Mouse (Mus musculus) olfactory bulb, adult 2 months (tissue): ENCODE results near the gene Gdf7.

ENCODE experiments used
- CTCF ChIP-seq: fragments of 200-500 bp; IDR thresholded peaks from 2 replicates; pipeline ENCODE4 v1.5.1; 2012; ENCODE audit warnings: low read depth, mild to moderate bottlenecking, low read length, moderate library complexity; ENCODE audit not compliant: insufficient read depth
- POLR2A ChIP-seq: fragments of 200-500 bp; IDR thresholded peaks from 2 replicates; pipeline ENCODE4 v1.6.1; 2012; ENCODE audit warnings: mild to moderate bottlenecking, low read depth, low read length, moderate library complexity; ENCODE audit not compliant: insufficient read depth

DNA sequence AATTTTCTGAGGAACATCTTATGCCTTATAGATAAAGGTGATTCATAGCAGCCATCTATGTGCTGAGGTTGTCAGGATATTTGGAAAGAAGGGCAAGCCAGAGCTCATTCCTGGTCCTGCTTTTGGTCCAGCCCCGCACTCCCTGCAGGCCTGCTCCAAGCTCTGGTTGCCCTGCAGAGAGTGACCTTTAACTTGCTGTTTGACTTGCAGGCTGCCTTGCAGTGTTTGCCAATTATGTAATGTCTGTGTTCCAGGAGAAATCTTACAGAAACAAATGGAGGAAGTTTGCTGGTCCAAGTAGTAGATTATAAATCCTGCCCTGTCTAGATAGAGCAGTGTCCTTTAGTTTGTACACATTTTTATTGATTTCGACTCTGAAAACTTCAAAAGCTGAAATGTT is 30.3 kb downstream of the Gdf7 start:
- TF ChIP-seq CTCF (no peak), POLR2A (no peak)
